In the genomic region with DNA sequence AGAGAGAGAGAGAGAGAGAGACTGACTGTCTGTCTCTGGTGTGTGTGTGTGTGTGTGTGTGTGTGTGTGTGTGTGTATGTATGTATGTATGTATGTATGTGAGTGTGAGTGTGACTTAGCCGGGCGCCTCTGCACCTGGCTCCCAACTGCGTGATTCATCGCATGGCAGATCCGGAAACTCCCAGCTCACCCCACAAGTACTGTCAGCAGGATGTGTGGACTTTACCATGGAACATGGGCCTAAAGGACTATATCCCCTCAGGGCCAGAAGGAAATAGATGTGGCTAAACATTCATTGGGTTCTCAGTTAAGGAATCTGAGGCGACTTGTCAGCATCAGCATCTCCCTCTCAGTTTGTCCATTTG, we compare ENCODE assay signal across 7 mouse cellular contexts. TPM values are rescaled to one million over a fixed set of nuclear protein-coding genes. Genes with fewer than 3 reads are reported as not detected.
DNase-seq lines count a peak whose midpoint lies in the region; ATAC-seq and TF ChIP-seq lines count a peak whose summit lies in the region.

No protein-coding gene starts in this region.

- no peaks in the 10 kb centered on the region for H3K27me3 ChIP-seq in hindbrain, embryonic 12.5 days
- H3K27me3 ChIP-seq in liver, postnatal 0 days (ENCODE audit: insufficient read depth, low read length) = no peaks in the 10 kb centered on the region

- peak; percentile 10 for DNase-seq in right cerebral cortex, adult 18-20 months
- DNase-seq in right cerebral cortex, postnatal 25 days = no peak
- peak; percentile 5 for DNase-seq in brain, embryonic 14.5 days (ENCODE audit: low read depth)
- peak; percentile 20 for DNase-seq in liver, postnatal 0 days
- peak; percentile 24 for DNase-seq in thymus, postnatal 4 days
- no peak for DNase-seq in urinary bladder, postnatal 25 days (ENCODE audit: low spot score)

- H3K9ac ChIP-seq in hindbrain, embryonic 12.5 days = peak overlapping the region; percentile 72
- H3K9ac ChIP-seq in liver, postnatal 0 days (replicated peaks) = peak overlapping the region; percentile 67

- H3K36me3 ChIP-seq in hindbrain, embryonic 12.5 days = no peaks in the 10 kb centered on the region
- no peaks in the 10 kb centered on the region for H3K36me3 ChIP-seq in liver, postnatal 0 days (replicated peaks; ENCODE audit: insufficient read depth, low read length)

- TF ChIP-seq POLR2A in brain, embryonic 14.5 days (IDR thresholded peaks at IDR 0.05; ENCODE audit: borderline replicate concordance, extremely low read depth, insufficient read depth, insufficient read length, poor library complexity, severe bottlenecking) = no peak

- TF ChIP-seq CTCF in brain, embryonic 14.5 days (IDR thresholded peaks at IDR 0.05; ENCODE audit: borderline replicate concordance, extremely low read depth, insufficient read depth, insufficient read length) = no peak
- no peak for TF ChIP-seq CTCF in liver, postnatal 0 days (IDR thresholded peaks at IDR 0.05; ENCODE audit: low read depth)

- no peak for ATAC-seq in hindbrain, embryonic 12.5 days (ENCODE audit: low FRiP score)
- peak; percentile 14; the same call in 1 of the 2 replicates for ATAC-seq in liver, postnatal 0 days

- peak overlapping the region; percentile 70 for H3K4me2 ChIP-seq in hindbrain, embryonic 12.5 days (replicated peaks)
- H3K4me2 ChIP-seq in liver, postnatal 0 days (ENCODE audit: low read depth, low read length) = peak overlapping the region; percentile 79

- H3K4me1 ChIP-seq in hindbrain, embryonic 12.5 days = peaks cover 14% of the 10 kb centered on the region
- H3K4me1 ChIP-seq in liver, postnatal 0 days (ENCODE audit: insufficient read depth) = peaks cover 6% of the 10 kb centered on the region; the same call in 1 of the 2 replicates

- WGBS in hindbrain, embryonic 12.5 days = 16% methylated on average over 6 of the region's 6 CpGs
- WGBS in liver, postnatal 0 days (ENCODE audit: insufficient replicate concordance) = 8% methylated on average over 6 of the region's 6 CpGs

- H3K9me3 ChIP-seq in hindbrain, embryonic 12.5 days (replicated peaks) = no peaks in the 10 kb centered on the region
- H3K9me3 ChIP-seq in liver, postnatal 0 days (ENCODE audit: low read length) = no peaks in the 10 kb centered on the region

- no peak for TF ChIP-seq EP300 in liver, postnatal 0 days (IDR thresholded peaks at IDR 0.05; ENCODE audit: low read depth)

- H3K4me3 ChIP-seq in hindbrain, embryonic 12.5 days = peak overlapping the region; percentile 62
- H3K4me3 ChIP-seq in liver, postnatal 0 days (ENCODE audit: low read depth, low read length) = peak overlapping the region; percentile 63

- H3K27ac ChIP-seq in hindbrain, embryonic 12.5 days = no peak overlapping the region
- H3K27ac ChIP-seq in liver, postnatal 0 days (ENCODE audit: low read depth) = peak overlapping the region; percentile 49; the same call in 1 of the 2 replicates

RNA-seq across cellular contexts. Expression of gene Efl1, which starts 0.6 kb away (rescaled TPM):
- 8.0 and 11.2 TPM in 2 replicates for polyA plus RNA-seq in brain, embryonic 14.5 days (2012; rRNA removed)
- polyA plus RNA-seq in hindbrain, embryonic 12.5 days (2016; fragmentation: Nextera tagmentation; extraction: Ambion mirVana) = 19.3 and 22.1 TPM in 2 replicates
- polyA plus RNA-seq in liver, postnatal 0 days (2015; fragmentation: Nextera tagmentation; extraction: Ambion mirVana) = 5.8 and 6.5 TPM in 2 replicates

RNA-seq across cellular contexts. Expression of gene Saxo2, which starts 0.7 kb away (rescaled TPM):
- polyA plus RNA-seq in brain, embryonic 14.5 days (2012; rRNA removed) = 9.4 and 15.7 TPM in 2 replicates
- 14.0 and 15.9 TPM in 2 replicates for polyA plus RNA-seq in hindbrain, embryonic 12.5 days (2016; fragmentation: Nextera tagmentation; extraction: Ambion mirVana)
- polyA plus RNA-seq in liver, postnatal 0 days (2015; fragmentation: Nextera tagmentation; extraction: Ambion mirVana) = 0.22 and 0.41 TPM in 2 replicates

Comparison
In these comparisons a context has a peak if more than half of its experiments do, and no peak if none do; other contexts are left out.
1. DNase-seq: peak in right cerebral cortex, adult 18-20 months (single experiment), brain, embryonic 14.5 days (single experiment), liver, postnatal 0 days (single experiment) and thymus, postnatal 4 days (single experiment); none in right cerebral cortex, postnatal 25 days (single experiment) and urinary bladder, postnatal 25 days (single experiment).